In the genomic region with DNA sequence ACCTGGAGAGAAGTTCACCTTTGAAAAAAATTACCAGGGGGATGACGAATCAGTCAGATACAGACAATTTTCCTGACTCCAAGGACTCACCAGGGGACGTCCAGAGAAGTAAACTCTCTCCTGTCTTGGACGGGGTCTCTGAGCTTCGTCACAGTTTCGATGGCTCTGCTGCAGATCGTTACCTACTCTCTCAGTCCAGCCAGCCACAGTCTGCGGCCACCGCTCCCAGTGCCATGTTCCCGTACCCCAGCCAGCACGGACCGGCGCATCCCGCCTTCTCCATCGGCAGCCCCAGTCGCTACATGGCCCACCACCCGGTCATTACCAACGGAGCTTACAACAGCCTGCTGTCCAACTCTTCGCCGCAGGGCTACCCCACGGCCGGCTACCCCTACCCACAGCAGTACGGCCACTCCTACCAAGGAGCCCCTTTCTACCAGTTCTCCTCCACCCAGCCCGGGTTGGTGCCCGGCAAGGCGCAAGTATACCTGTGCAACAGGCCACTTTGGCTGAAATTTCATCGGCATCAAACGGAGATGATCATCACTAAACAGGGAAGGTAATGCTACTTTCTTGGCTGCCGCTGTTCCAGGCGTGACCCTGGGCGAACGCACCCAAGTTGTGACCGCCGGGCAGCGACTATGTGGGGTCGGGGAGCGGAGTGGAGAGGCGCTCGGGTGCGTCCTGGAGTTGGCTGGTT, we compare ENCODE assay signal across 8 mouse cellular contexts. TPM values are rescaled to one million over a fixed set of nuclear protein-coding genes. Genes with fewer than 3 reads are reported as not detected.
DNase-seq lines count a peak whose midpoint lies in the region; ATAC-seq and TF ChIP-seq lines count a peak whose summit lies in the region.

No protein-coding gene starts in this region.

- H3K4me2 ChIP-seq in kidney, embryonic 15.5 days = peak overlapping the region; percentile 35; the same call in 1 of the 2 replicates
- no peak overlapping the region for H3K4me2 ChIP-seq in embryonic facial prominence, embryonic 11.5 days (ENCODE audit: low read depth, low read length)
- peak overlapping the region; percentile 22; the same call in 1 of the 2 replicates for H3K4me2 ChIP-seq in hindbrain, embryonic 16.5 days (ENCODE audit: low read length)
- peak overlapping the region; percentile 31; the same call in 1 of the 2 replicates for H3K4me2 ChIP-seq in midbrain, embryonic 12.5 days (replicated peaks)

- WGBS in kidney, embryonic 15.5 days = under 1% methylated on average over 39 of the region's 39 CpGs
- WGBS in embryonic facial prominence, embryonic 11.5 days = under 1% methylated on average over 39 of the region's 39 CpGs
- WGBS in hindbrain, embryonic 16.5 days = under 1% methylated on average over 39 of the region's 39 CpGs
- 2% methylated on average over 39 of the region's 39 CpGs for WGBS in midbrain, embryonic 12.5 days

- 0 out of 2 replicates have a peak, but pooled peaks cover 3% of the 10 kb centered on the region for H3K36me3 ChIP-seq in kidney, embryonic 15.5 days
- H3K36me3 ChIP-seq in G1E (replicated peaks) = peaks cover 30% of the 10 kb centered on the region
- H3K36me3 ChIP-seq in embryonic facial prominence, embryonic 11.5 days (replicated peaks; ENCODE audit: control insufficient read depth, insufficient read depth, low read depth, low read length) = no peaks in the 10 kb centered on the region
- no peaks in the 10 kb centered on the region for H3K36me3 ChIP-seq in hindbrain, embryonic 16.5 days (ENCODE audit: control insufficient read depth, insufficient read depth, low read length)
- no peaks in the 10 kb centered on the region for H3K36me3 ChIP-seq in midbrain, embryonic 12.5 days

- H3K4me3 ChIP-seq in kidney, embryonic 15.5 days (replicated peaks) = peak overlapping the region; percentile 8
- 0 out of 2 replicates have a peak overlapping the region, but pooled peaks have one; percentile 2 for H3K4me3 ChIP-seq in G1E (ENCODE audit: low read depth, low read length)
- no peak overlapping the region for H3K4me3 ChIP-seq in embryonic facial prominence, embryonic 11.5 days (ENCODE audit: low read depth, low read length)
- peak overlapping the region; percentile 22 for H3K4me3 ChIP-seq in hindbrain, embryonic 16.5 days (ENCODE audit: low read length)
- peak overlapping the region; percentile 20 for H3K4me3 ChIP-seq in midbrain, embryonic 12.5 days

- peaks cover 28% of the 10 kb centered on the region for H3K4me1 ChIP-seq in kidney, embryonic 15.5 days
- H3K4me1 ChIP-seq in G1E (ENCODE audit: insufficient read depth, low read depth, low read length) = no peaks in the 10 kb centered on the region
- H3K4me1 ChIP-seq in embryonic facial prominence, embryonic 11.5 days (ENCODE audit: control insufficient read depth, insufficient read depth, low read length) = peaks cover 3% of the 10 kb centered on the region; the same call in 1 of the 2 replicates
- peaks cover 10% of the 10 kb centered on the region for H3K4me1 ChIP-seq in hindbrain, embryonic 16.5 days (ENCODE audit: control insufficient read depth, insufficient read depth, low read depth, low read length)
- H3K4me1 ChIP-seq in midbrain, embryonic 12.5 days = peaks cover 17% of the 10 kb centered on the region

- no peak for DNase-seq in kidney, adult 9 months
- no peak for DNase-seq in G1E (ENCODE audit: low spot score)
- peak; percentile 18 for DNase-seq in embryonic facial prominence, embryonic 11.5 days (ENCODE audit: low spot score)
- DNase-seq in yolk sac, embryonic 10.5 days (ENCODE audit: low spot score) = no peak

- H3K27me3 ChIP-seq in kidney, embryonic 15.5 days = peaks cover 86% of the 10 kb centered on the region
- H3K27me3 ChIP-seq in G1E (ENCODE audit: insufficient read depth, low read length) = peaks cover 13% of the 10 kb centered on the region
- peaks cover 25% of the 10 kb centered on the region for H3K27me3 ChIP-seq in embryonic facial prominence, embryonic 11.5 days (ENCODE audit: control insufficient read depth, insufficient read depth, low read length)
- peaks cover 48% of the 10 kb centered on the region for H3K27me3 ChIP-seq in hindbrain, embryonic 16.5 days (replicated peaks; ENCODE audit: control insufficient read depth, insufficient read depth, low read length)
- H3K27me3 ChIP-seq in midbrain, embryonic 12.5 days = peaks cover 81% of the 10 kb centered on the region

- no peaks in the 10 kb centered on the region for H3K9me3 ChIP-seq in kidney, embryonic 15.5 days (replicated peaks)
- H3K9me3 ChIP-seq in G1E (replicated peaks) = peaks cover 9% of the 10 kb centered on the region
- H3K9me3 ChIP-seq in embryonic facial prominence, embryonic 11.5 days (replicated peaks; ENCODE audit: control insufficient read depth, low read length) = no peaks in the 10 kb centered on the region
- H3K9me3 ChIP-seq in hindbrain, embryonic 16.5 days (ENCODE audit: control insufficient read depth, low read length) = no peaks in the 10 kb centered on the region
- H3K9me3 ChIP-seq in midbrain, embryonic 12.5 days = no peaks in the 10 kb centered on the region

- H3K9ac ChIP-seq in kidney, embryonic 15.5 days = no peak overlapping the region
- H3K9ac ChIP-seq in embryonic facial prominence, embryonic 11.5 days (replicated peaks; ENCODE audit: low read length) = no peak overlapping the region
- no peak overlapping the region; the same call in 1 of the 2 replicates for H3K9ac ChIP-seq in hindbrain, embryonic 16.5 days (ENCODE audit: low read depth, low read length)
- no peak overlapping the region for H3K9ac ChIP-seq in midbrain, embryonic 12.5 days (replicated peaks)

- ATAC-seq in kidney, embryonic 15.5 days (replicated peaks; ENCODE audit: low FRiP score) = peak; percentile 52; the same call in 1 of the 2 replicates
- no peak for ATAC-seq in G1E (ENCODE audit: extremely low read depth, insufficient number of reproducible peaks, low FRiP score, poor library complexity, severe bottlenecking)
- peak; percentile 55 for ATAC-seq in embryonic facial prominence, embryonic 11.5 days (replicated peaks; ENCODE audit: insufficient number of reproducible peaks, low FRiP score, low TSS enrichment, low read depth)
- peak; percentile 31; the same call in 1 of the 2 replicates for ATAC-seq in hindbrain, embryonic 16.5 days
- ATAC-seq in midbrain, embryonic 12.5 days (ENCODE audit: low FRiP score, low read depth) = peak; percentile 47
- no peak for ATAC-seq in activated CD4-positive, CD25-positive, alpha-beta regulatory T cell, adult 4 months

- no peak for TF ChIP-seq CTCF in G1E (IDR thresholded peaks at IDR 0.05; ENCODE audit: low read depth, low read length)

- no peak overlapping the region for H3K27ac ChIP-seq in kidney, embryonic 15.5 days
- no peak overlapping the region for H3K27ac ChIP-seq in embryonic facial prominence, embryonic 11.5 days (replicated peaks; ENCODE audit: low read depth, low read length)
- no peak overlapping the region; the same call in 1 of the 2 replicates for H3K27ac ChIP-seq in hindbrain, embryonic 16.5 days (ENCODE audit: low read depth, low read length)
- no peak overlapping the region for H3K27ac ChIP-seq in midbrain, embryonic 12.5 days (replicated peaks)

RNA-seq across cellular contexts. Expression of gene Tbr1, which starts 2.3 kb away (rescaled TPM):
- 0.14 TPM in 1 of 2 replicates, not detected in the other for polyA plus RNA-seq in kidney, embryonic 15.5 days (2015; fragmentation: Nextera tagmentation; extraction: Ambion mirVana)
- total RNA-seq in G1E (2014; fragmentation: Nextera tagmentation) = 1.4 TPM in 1 of 2 replicates, not detected in the other
- total RNA-seq in G1E (2017) = 0.44 and 0.52 TPM in 2 replicates
- 0.08 and 0.11 TPM in 2 replicates for polyA plus RNA-seq in G1E (2012)
- 0.57 and 0.65 TPM in 2 replicates for polyA plus RNA-seq in embryonic facial prominence, embryonic 11.5 days (2014; fragmentation: Nextera tagmentation; extraction: Ambion mirVana)
- 0.45 and 1.4 TPM in 2 replicates for polyA plus RNA-seq in hindbrain, embryonic 16.5 days (2015; fragmentation: Nextera tagmentation; extraction: Ambion mirVana)
- polyA plus RNA-seq in midbrain, embryonic 12.5 days (2016; fragmentation: Nextera tagmentation; extraction: Ambion mirVana) = 1.5 and 4.0 TPM in 2 replicates
- polyA plus RNA-seq in activated CD4-positive, CD25-positive, alpha-beta regulatory T cell, adult 4 months (2017; shearing (Covaris generic)) = not detected

Comparison
In these comparisons a context has a peak if more than half of its experiments do, and no peak if none do; other contexts are left out.
1. ATAC-seq: peak in kidney, embryonic 15.5 days (single experiment), embryonic facial prominence, embryonic 11.5 days (single experiment), hindbrain, embryonic 16.5 days (single experiment) and midbrain, embryonic 12.5 days (single experiment); none in G1E (single experiment) and activated CD4-positive, CD25-positive, alpha-beta regulatory T cell, adult 4 months (single experiment).